Mouse (Mus musculus) liver, postnatal 0 days (tissue): ENCODE data around the gene Slc7a1.

ENCODE experiments used
- CTCF ChIP-seq: sonication (generic); IDR thresholded peaks from 2 replicates; pipeline ENCODE4 v1.5.1; 2016; ENCODE audit warnings: antibody characterized with exemption, low read depth
- EP300 ChIP-seq: IDR thresholded peaks from 2 replicates; pipeline ENCODE4 v1.6.1; 2016; ENCODE audit warnings: antibody characterized with exemption, low read depth, mild to moderate bottlenecking

DNA sequence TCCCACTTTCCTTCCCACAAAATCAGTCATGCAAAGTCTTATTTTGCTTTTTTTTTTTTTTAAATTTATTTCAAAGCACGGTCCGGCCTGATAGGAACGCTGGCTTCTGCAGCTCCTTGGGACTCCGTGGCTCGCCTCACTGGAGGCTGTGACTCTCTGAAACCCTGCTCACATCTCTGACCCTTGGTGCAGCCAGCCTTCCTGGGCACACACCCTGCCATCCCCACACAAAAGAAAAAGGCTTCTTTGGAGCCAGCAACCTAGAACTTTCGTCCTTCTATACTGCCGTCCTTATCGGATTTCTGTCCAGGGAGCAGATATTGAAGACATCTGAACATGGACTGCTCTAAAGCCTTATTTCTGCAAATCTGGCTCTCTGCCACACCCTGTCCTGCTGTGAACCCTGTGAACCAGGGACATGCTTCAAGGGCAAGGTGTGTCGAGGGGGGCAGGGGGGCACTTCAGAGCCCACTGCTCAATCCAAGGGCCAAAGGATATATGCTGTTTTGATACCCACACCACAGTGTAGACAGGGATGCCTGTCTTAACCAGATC lies 15.1 kb downstream of the Slc7a1 start:
- TF ChIP-seq EP300, result no peak
- TF ChIP-seq CTCF, result no peak
